Mouse (Mus musculus) testis, postnatal 14 days (tissue): ENCODE data around the gene Tmem132d.
"Not testable (repeated sequence)": the region's sequence is repeated elsewhere in the genome, so short reads cannot be mapped to it uniquely, and the experiment has no call there.

Experiments used
- DNase-seq: peaks from one replicate; pipeline ENCODE4 v3.0.0; 2021; ENCODE audit warnings: low spot score

Tmem132d gene

GRCm38 (mm10) chr5:127758576-127758975 is 674.3 kb downstream of the Tmem132d start:
- no peak for DNase-seq

DNA sequence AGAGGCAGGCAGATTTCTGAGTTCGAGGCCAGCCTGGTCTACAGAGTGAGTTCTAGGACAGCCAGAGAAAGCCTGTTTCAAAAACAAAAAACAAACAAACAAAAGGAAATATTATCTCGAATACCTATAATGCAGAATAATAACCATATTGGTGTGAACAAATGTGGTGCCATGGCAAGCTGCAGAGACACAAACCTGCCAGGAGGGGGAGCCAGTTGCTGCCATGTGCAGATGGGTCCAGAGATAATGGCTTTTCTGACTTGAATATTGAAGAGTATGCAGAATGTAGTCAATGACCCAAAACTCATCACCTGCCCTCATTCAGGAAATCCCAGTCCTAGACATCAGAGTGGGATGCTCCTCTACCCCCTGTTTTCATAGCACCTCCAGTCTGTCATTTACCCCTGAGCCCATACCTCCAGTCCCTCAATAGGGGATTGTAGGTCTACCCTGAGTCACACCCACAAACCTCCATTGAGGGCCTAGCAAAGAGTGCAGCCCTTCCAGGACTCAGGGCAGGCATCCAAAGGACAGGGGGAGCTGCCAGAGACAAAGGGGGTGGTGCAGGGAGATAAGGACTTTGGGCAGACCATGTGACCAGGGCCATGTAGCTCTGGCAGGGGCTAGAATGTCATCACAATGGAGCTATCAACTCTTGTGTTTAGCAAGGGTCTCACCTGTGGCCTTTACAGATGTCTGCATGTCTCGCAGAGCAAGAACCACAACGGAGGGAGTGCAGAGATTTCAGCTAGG is 676.0 kb downstream of the Tmem132d start:
- DNase-seq: no peak

DNA sequence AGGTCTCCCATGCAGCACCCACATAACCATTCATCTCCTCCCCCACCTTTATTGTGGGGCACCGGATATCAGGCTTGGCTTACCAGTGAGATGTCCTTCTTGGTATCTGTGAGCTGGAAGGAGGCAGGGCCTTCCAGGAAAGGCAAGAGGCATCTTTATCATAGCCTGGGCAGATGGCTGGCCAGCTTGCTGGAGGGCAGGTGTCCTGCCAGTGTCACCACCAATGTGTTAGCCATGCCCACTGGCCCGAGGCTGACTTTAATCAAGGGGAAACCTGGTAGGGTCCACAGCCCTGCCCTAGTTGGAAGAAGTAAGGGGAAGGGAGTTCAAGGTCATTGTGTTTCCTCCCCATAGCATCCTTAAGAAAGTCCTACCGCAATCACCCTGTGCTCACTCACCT is 676.9 kb downstream of the Tmem132d start:
- DNase-seq: no peak

DNA sequence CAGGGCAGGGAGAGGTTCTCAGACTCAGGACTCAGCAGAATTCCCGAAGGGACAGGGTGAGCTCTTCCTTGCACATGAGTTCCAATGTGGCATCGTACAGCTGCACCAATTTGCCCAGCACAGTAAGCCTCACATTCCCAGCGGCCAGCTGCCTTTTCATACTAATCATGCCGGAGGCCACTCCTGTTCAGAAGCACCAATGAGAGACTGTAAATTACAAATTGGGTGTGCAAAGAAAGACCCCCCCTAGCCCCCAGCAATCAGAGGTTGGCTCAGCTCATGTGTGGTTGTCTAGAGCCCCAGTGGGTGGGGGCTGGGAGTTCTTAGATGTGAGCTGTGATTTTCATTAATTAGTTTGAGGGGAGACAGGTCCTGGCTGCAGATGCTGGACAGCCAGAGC is 677.3 kb downstream of the Tmem132d start:
- no peak for DNase-seq

DNA sequence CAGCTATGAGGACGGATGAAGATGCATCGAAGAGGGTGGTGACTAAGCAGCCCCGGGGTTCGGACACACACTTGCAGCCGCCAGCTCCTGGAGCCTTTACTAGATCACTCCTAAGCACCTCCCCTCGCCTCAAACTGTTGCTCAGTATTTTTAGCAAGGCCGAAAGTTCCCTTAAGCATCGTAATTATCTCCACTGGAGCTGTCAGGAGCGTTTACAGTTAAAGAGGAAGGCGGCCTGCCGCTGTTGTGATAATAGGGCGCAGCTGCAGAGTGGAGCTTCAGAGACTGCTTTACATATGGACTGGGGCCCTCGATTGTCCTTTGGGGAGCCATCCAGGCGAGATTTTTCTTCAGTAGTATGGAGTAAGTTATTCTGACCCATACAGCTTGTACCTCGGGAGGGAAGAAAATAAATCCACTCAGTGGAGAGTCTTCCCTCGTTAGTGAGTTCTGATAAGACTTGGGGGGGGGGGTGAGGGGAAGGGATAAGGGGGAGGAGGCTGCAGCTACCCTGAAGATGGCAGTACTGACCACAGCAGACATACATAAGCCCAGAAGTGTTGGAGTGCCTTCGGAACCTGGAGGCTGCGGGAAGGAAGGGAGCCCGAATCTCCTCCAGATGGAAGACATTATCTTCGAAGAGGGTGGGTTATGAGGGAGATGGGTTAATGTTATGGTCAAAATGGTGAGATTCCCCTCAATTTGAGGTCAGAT is 681.5 kb downstream of the Tmem132d start:
- DNase-seq: no peak

GRCm38 (mm10) chr5:127749540-127749939 is 683.3 kb downstream of the Tmem132d start:
- not testable (repeated sequence) for DNase-seq

GRCm38 (mm10) chr5:127741331-127741730 is 691.5 kb downstream of the Tmem132d start:
- DNase-seq: peak; percentile 9
